Mouse (Mus musculus) bone marrow macrophage, adult 2 months (primary cell): ENCODE results near the gene Hist1h2bq.

Experiments used
- CTCF ChIP-seq: IDR thresholded peaks from 2 replicates; pipeline ENCODE4 v1.5.1; 2012; ENCODE audit warnings: low read depth, mild to moderate bottlenecking, low read length, moderate library complexity
- POLR2A ChIP-seq: IDR thresholded peaks from 2 replicates; pipeline ENCODE4 v1.6.1; 2012; ENCODE audit warnings: mild to moderate bottlenecking, low read depth, low read length, borderline replicate concordance

- TF ChIP-seq POLR2A (no peak), CTCF (no peak)
These were observed 26.2 kb downstream of the Hist1h2bq start for GRCm38 (mm10) chr13:21783734-21784161.
